Mouse (Mus musculus) erythroblast, embryonic 14.5 days (primary cell): ENCODE measurements around the gene Atp6v1e2.

Source experiments
- GATA1 ChIP-seq: IDR thresholded peaks from 2 replicates; pipeline ENCODE4 v1.6.1; 2012; ENCODE audit warnings: low read length, inconsistent platforms, mixed read lengths
- TAL1 ChIP-seq: IDR thresholded peaks from 3 replicates; pipeline ENCODE4 v1.6.1; 2012; ENCODE audit warnings: low read length, inconsistent platforms, mixed read lengths

DNA sequence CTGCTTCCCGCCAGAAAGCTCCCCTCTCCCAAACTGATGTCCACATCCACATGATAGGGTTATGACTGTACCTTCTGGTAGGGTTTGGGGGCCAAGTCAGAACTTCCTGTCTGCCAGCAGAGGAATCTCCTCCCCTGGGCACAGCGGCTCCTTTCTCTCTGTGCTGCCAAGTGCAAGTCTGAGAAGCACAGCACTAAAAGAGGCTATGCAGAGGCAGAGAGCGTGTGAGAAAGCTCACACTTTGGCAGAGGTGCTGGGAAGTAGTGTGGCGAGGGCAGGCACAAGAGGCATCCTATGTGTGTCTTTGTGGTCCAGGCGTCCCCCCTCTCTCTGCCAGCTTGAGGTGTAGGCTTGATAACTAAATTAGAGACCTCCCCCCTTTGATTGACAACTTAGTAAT lies 23.3 kb upstream of the Atp6v1e2 start:
- TF ChIP-seq GATA1, result no peak
- TF ChIP-seq TAL1, result no peak
